Mouse (Mus musculus): ENCODE measurements at regions not wholly inside any gene's neighbourhood (a gene's known extent, or its start where the extent isn't known, plus 50 kb on each side); places are given as distances from the start of the nearest gene placed in this dataset.

- no peak for ATAC-seq (ENCODE audit: insufficient number of reproducible peaks, insufficient read depth, low FRiP score, low read depth)
- Histone ChIP-seq H3K36me3 (ENCODE audit: control insufficient read depth, insufficient read depth, low read length) (no peaks in the 10 kb centered on the region), H3K9me3 (ENCODE audit: control insufficient read depth, low read length) (no peaks in the 10 kb centered on the region), H3K4me1 (ENCODE audit: control insufficient read depth in 2 of 2, insufficient read depth in 2 of 2, low read length in 2 of 2) (peaks cover 21 to 29% of the 10 kb centered on the region in 2 experiments), H3K4me3 (ENCODE audit: control insufficient read depth in 1 of 2, insufficient read depth in 1 of 2, low read depth in 1 of 2, low read length in 2 of 2) (no peak overlapping the region), H3K27me3 (ENCODE audit: control insufficient read depth, insufficient read depth, low read length) (no peaks in the 10 kb centered on the region), H3K27ac (replicated peaks in 1 of 2; ENCODE audit: control insufficient read depth in 1 of 2, insufficient read depth in 1 of 2, low read depth in 2 of 2, low read length in 2 of 2) (no peak overlapping the region), H3K9ac (ENCODE audit: low read length) (no peak overlapping the region), H3K4me2 (ENCODE audit: low read length) (no peak overlapping the region)
- 84% methylated on average over 7 of the region's 7 CpGs for WGBS
Measured at GRCm38 (mm10) chr14:24862661-24863060, 375.7 kb downstream of the Rps24 start.

- no peak overlapping the region for H3K27ac ChIP-seq (replicated peaks in 1 of 2; ENCODE audit: control insufficient read depth in 1 of 2, insufficient read depth in 1 of 2, low read depth in 2 of 2, low read length in 2 of 2)
- no peaks in the 10 kb centered on the region for H3K36me3 ChIP-seq (ENCODE audit: control insufficient read depth, insufficient read depth, low read length)
- H3K9me3 ChIP-seq (ENCODE audit: control insufficient read depth, low read length): no peaks in the 10 kb centered on the region
- no peak overlapping the region for H3K9ac ChIP-seq (ENCODE audit: low read length)
- H3K27me3 ChIP-seq (ENCODE audit: control insufficient read depth, insufficient read depth, low read length): no peaks in the 10 kb centered on the region
- no peak for ATAC-seq (ENCODE audit: insufficient number of reproducible peaks, insufficient read depth, low FRiP score, low read depth)
- H3K4me2 ChIP-seq (ENCODE audit: low read length): no peak overlapping the region
- H3K4me3 ChIP-seq (ENCODE audit: control insufficient read depth in 1 of 2, insufficient read depth in 1 of 2, low read depth in 1 of 2, low read length in 2 of 2): no peak overlapping the region
- H3K4me1 ChIP-seq (ENCODE audit: control insufficient read depth in 2 of 2, insufficient read depth in 2 of 2, low read length in 2 of 2): peaks cover 21 to 29% of the 10 kb centered on the region in 2 experiments
- 58% methylated on average over 8 of the region's 8 CpGs for WGBS
Measured at GRCm38 (mm10) chr14:24863116-24863515, 376.2 kb downstream of the Rps24 start.

GRCm38 (mm10) chr14:24865579-24866230 lies 378.8 kb downstream of the Rps24 start:
- Histone ChIP-seq H3K27ac (replicated peaks in 1 of 2; ENCODE audit: control insufficient read depth in 1 of 2, insufficient read depth in 1 of 2, low read depth in 2 of 2, low read length in 2 of 2) (peak overlapping the region; percentile 15 to 72), H3K4me3 (ENCODE audit: control insufficient read depth in 1 of 2, insufficient read depth in 1 of 2, low read depth in 1 of 2, low read length in 2 of 2) (no peak overlapping the region), H3K4me1 (ENCODE audit: control insufficient read depth in 2 of 2, insufficient read depth in 2 of 2, low read length in 2 of 2) (peaks cover 21 to 25% of the 10 kb centered on the region in 2 experiments), H3K9me3 (ENCODE audit: control insufficient read depth, low read length) (no peaks in the 10 kb centered on the region), H3K9ac (ENCODE audit: low read length) (0 out of 2 replicates have a peak overlapping the region, but pooled peaks have one; percentile 21), H3K27me3 (ENCODE audit: control insufficient read depth, insufficient read depth, low read length) (no peaks in the 10 kb centered on the region), H3K36me3 (ENCODE audit: control insufficient read depth, insufficient read depth, low read length) (no peaks in the 10 kb centered on the region), H3K4me2 (ENCODE audit: low read length) (no peak overlapping the region)
- WGBS: 48% methylated on average over 6 of the region's 6 CpGs
- peak; percentile 68 for ATAC-seq (ENCODE audit: insufficient number of reproducible peaks, insufficient read depth, low FRiP score, low read depth)

GRCm38 (mm10) chr14:24867816-24868215 lies 380.9 kb downstream of the Rps24 start:
- 91% methylated on average over 6 of the region's 6 CpGs for WGBS
- peaks cover 30 to 33% of the 10 kb centered on the region in 2 experiments for H3K4me1 ChIP-seq (ENCODE audit: control insufficient read depth in 2 of 2, insufficient read depth in 2 of 2, low read length in 2 of 2)

GRCm38 (mm10) chr14:24868756-24869155 lies 381.8 kb downstream of the Rps24 start:
- no peak for ATAC-seq (ENCODE audit: insufficient number of reproducible peaks, insufficient read depth, low FRiP score, low read depth)
- Histone ChIP-seq H3K4me1 (ENCODE audit: control insufficient read depth in 2 of 2, insufficient read depth in 2 of 2, low read length in 2 of 2) (peaks cover 26 to 30% of the 10 kb centered on the region in 2 experiments), H3K9me3 (ENCODE audit: control insufficient read depth, low read length) (no peaks in the 10 kb centered on the region), H3K27ac (replicated peaks in 1 of 2; ENCODE audit: control insufficient read depth in 1 of 2, insufficient read depth in 1 of 2, low read depth in 2 of 2, low read length in 2 of 2) (no peak overlapping the region), H3K36me3 (ENCODE audit: control insufficient read depth, insufficient read depth, low read length) (no peaks in the 10 kb centered on the region), H3K27me3 (ENCODE audit: control insufficient read depth, insufficient read depth, low read length) (no peaks in the 10 kb centered on the region), H3K4me3 (ENCODE audit: control insufficient read depth in 1 of 2, insufficient read depth in 1 of 2, low read depth in 1 of 2, low read length in 2 of 2) (no peak overlapping the region), H3K4me2 (ENCODE audit: low read length) (no peak overlapping the region), H3K9ac (ENCODE audit: low read length) (no peak overlapping the region)
- WGBS: 77% methylated on average over 6 of the region's 6 CpGs

More at GRCm38 (mm10) chr14:24867816-24868215, 380.9 kb downstream of the Rps24 start:
- Histone ChIP-seq H3K36me3 (ENCODE audit: control insufficient read depth, insufficient read depth, low read length) (no peaks in the 10 kb centered on the region), H3K27me3 (ENCODE audit: control insufficient read depth, insufficient read depth, low read length) (no peaks in the 10 kb centered on the region), H3K4me3 (ENCODE audit: control insufficient read depth in 1 of 2, insufficient read depth in 1 of 2, low read depth in 1 of 2, low read length in 2 of 2) (no peak overlapping the region), H3K9me3 (ENCODE audit: control insufficient read depth, low read length) (no peaks in the 10 kb centered on the region), H3K27ac (replicated peaks in 1 of 2; ENCODE audit: control insufficient read depth in 1 of 2, insufficient read depth in 1 of 2, low read depth in 2 of 2, low read length in 2 of 2) (no peak overlapping the region), H3K4me2 (ENCODE audit: low read length) (no peak overlapping the region), H3K9ac (ENCODE audit: low read length) (no peak overlapping the region)
- ATAC-seq (ENCODE audit: insufficient number of reproducible peaks, insufficient read depth, low FRiP score, low read depth): no peak

GRCm38 (mm10) chr14:24870246-24870645 lies 383.3 kb downstream of the Rps24 start:
- peaks cover 20 to 26% of the 10 kb centered on the region in 2 experiments for H3K4me1 ChIP-seq (ENCODE audit: control insufficient read depth in 2 of 2, insufficient read depth in 2 of 2, low read length in 2 of 2)
- no peak overlapping the region for H3K4me2 ChIP-seq (ENCODE audit: low read length)
- no peaks in the 10 kb centered on the region for H3K36me3 ChIP-seq (ENCODE audit: control insufficient read depth, insufficient read depth, low read length)
- no peaks in the 10 kb centered on the region for H3K9me3 ChIP-seq (ENCODE audit: control insufficient read depth, low read length)
- H3K4me3 ChIP-seq (ENCODE audit: control insufficient read depth in 1 of 2, insufficient read depth in 1 of 2, low read depth in 1 of 2, low read length in 2 of 2): no peak overlapping the region
- no peak overlapping the region for H3K9ac ChIP-seq (ENCODE audit: low read length)
- ATAC-seq (ENCODE audit: insufficient number of reproducible peaks, insufficient read depth, low FRiP score, low read depth): no peak
- H3K27ac ChIP-seq (replicated peaks in 1 of 2; ENCODE audit: control insufficient read depth in 1 of 2, insufficient read depth in 1 of 2, low read depth in 2 of 2, low read length in 2 of 2): no peak overlapping the region
- 90% methylated on average over 3 of the region's 3 CpGs for WGBS
- H3K27me3 ChIP-seq (ENCODE audit: control insufficient read depth, insufficient read depth, low read length): no peaks in the 10 kb centered on the region

GRCm38 (mm10) chr14:24871392-24871998 lies 384.6 kb downstream of the Rps24 start:
- H3K4me2 ChIP-seq (ENCODE audit: low read length): no peak overlapping the region
- WGBS: 38% methylated on average over 10 of the region's 10 CpGs
- peak; percentile 57; the same call in 1 of the 2 replicates for ATAC-seq (ENCODE audit: insufficient number of reproducible peaks, insufficient read depth, low FRiP score, low read depth)
- peaks cover 9 to 19% of the 10 kb centered on the region in 2 experiments; a peak in 3 of 4 replicates for H3K4me1 ChIP-seq (ENCODE audit: control insufficient read depth in 2 of 2, insufficient read depth in 2 of 2, low read length in 2 of 2)
- no peaks in the 10 kb centered on the region for H3K36me3 ChIP-seq (ENCODE audit: control insufficient read depth, insufficient read depth, low read length)
- no peaks in the 10 kb centered on the region for H3K9me3 ChIP-seq (ENCODE audit: control insufficient read depth, low read length)
- no peaks in the 10 kb centered on the region for H3K27me3 ChIP-seq (ENCODE audit: control insufficient read depth, insufficient read depth, low read length)
- H3K9ac ChIP-seq (ENCODE audit: low read length): no peak overlapping the region
- no peak overlapping the region for H3K4me3 ChIP-seq (ENCODE audit: control insufficient read depth in 1 of 2, insufficient read depth in 1 of 2, low read depth in 1 of 2, low read length in 2 of 2)
- H3K27ac ChIP-seq (replicated peaks in 1 of 2; ENCODE audit: control insufficient read depth in 1 of 2, insufficient read depth in 1 of 2, low read depth in 2 of 2, low read length in 2 of 2): peak overlapping the region in 1 of 2 experiments; percentile 46; a peak in 1 of 4 replicates
